Mouse (Mus musculus) liver, adult 2 months (tissue): ENCODE data around the gene Dolk.

ENCODE experiments used
- CTCF ChIP-seq: fragments of 200-500 bp; IDR thresholded peaks from 2 replicates; pipeline ENCODE4 v1.5.1; 2011; ENCODE audit warnings: low read depth, low read length, control low read depth
- POLR2A ChIP-seq: fragments of 200-500 bp; IDR thresholded peaks from 2 replicates; pipeline ENCODE4 v1.6.1; 2011; ENCODE audit warnings: low read length, control low read depth; ENCODE audit not compliant: insufficient read depth; ENCODE audit errors: extremely low read depth

- TF ChIP-seq POLR2A: peak; percentile 49; the same call in 1 of the 2 replicates
- TF ChIP-seq CTCF: no peak
These were observed 19.7 kb downstream of the Dolk start for GRCm38 (mm10) chr2:30266392-30266941.
